Mouse (Mus musculus) heart, embryonic 14.5 days (tissue): Measurements from ENCODE around the gene Upk3bl. TPM values are rescaled to one million over a fixed set of nuclear protein-coding genes. Genes with fewer than 3 reads are reported as not detected.

ENCODE experiments used
- ATAC-seq: fragments of 200-750 bp; cut with Nextera tagmentation; 2 replicates; pipeline ENCODE4 v1.8.0; 2017; ENCODE audit warnings: low read depth, moderate TSS enrichment; ENCODE audit not compliant: insufficient number of reproducible peaks, insufficient read depth, low FRiP score
- H3K27ac ChIP-seq, 2 experiments: fragments of 200-500 bp in 1 of 2; fragments of 300-500 bp in 1 of 2; sonication (generic) in 1 of 2; replicated peaks in 1 of 2; 2 replicates each; pipeline ENCODE4 v1.5.1; 2012 to 2014; ENCODE audit warnings: low read depth in 2 of 2, low read length in 2 of 2, control low read depth in 1 of 2, mild to moderate bottlenecking in 1 of 2, mixed read lengths in 1 of 2; ENCODE audit not compliant: control insufficient read depth in 1 of 2, insufficient read depth in 1 of 2
- H3K27me3 ChIP-seq: fragments of 300-500 bp; sonication (generic); 2 replicates; pipeline ENCODE4 v1.6.1; 2014; ENCODE audit warnings: mild to moderate bottlenecking, low read length, control low read depth; ENCODE audit not compliant: control insufficient read depth, insufficient read depth
- H3K36me3 ChIP-seq: fragments of 300-500 bp; sonication (generic); 2 replicates; pipeline ENCODE4 v1.6.1; 2014; ENCODE audit warnings: mild to moderate bottlenecking, control low read depth, low read length, mixed read lengths; ENCODE audit not compliant: control insufficient read depth, insufficient read depth
- H3K4me1 ChIP-seq, 2 experiments: fragments of 200-500 bp in 1 of 2; fragments of 300-500 bp in 1 of 2; sonication (generic) in 1 of 2; 2 replicates each; pipeline ENCODE4 v1.6.1; 2012 to 2014; ENCODE audit warnings: low read length in 2 of 2, control low read depth in 1 of 2, mixed read lengths in 1 of 2; ENCODE audit not compliant: control insufficient read depth in 2 of 2, insufficient read depth in 2 of 2
- H3K4me2 ChIP-seq: fragments of 300-500 bp; sonication (generic); 2 replicates; pipeline ENCODE4 v1.6.1; 2014; ENCODE audit warnings: mild to moderate bottlenecking, low read length
- H3K4me3 ChIP-seq, 2 experiments: fragments of 200-500 bp in 1 of 2; fragments of 300-500 bp in 1 of 2; sonication (generic) in 1 of 2; 2 replicates each; pipeline ENCODE4 v1.5.1; 2012 to 2014; ENCODE audit warnings: low read length in 2 of 2, mild to moderate bottlenecking in 2 of 2, control low read depth in 1 of 2, low read depth in 1 of 2, moderate library complexity in 1 of 2; ENCODE audit not compliant: control insufficient read depth in 1 of 2, insufficient read depth in 1 of 2
- H3K9ac ChIP-seq: fragments of 300-500 bp; sonication (generic); 2 replicates; pipeline ENCODE4 v1.6.1; 2014; ENCODE audit warnings: mild to moderate bottlenecking, low read length
- H3K9me3 ChIP-seq: fragments of 300-500 bp; sonication (generic); 2 replicates; pipeline ENCODE4 v1.6.1; 2016; ENCODE audit warnings: low read length, control low read depth; ENCODE audit not compliant: control insufficient read depth
- WGBS: fragments of 180-500 bp; shearing (Covaris S2); extraction: QIAGEN DNeasy Blood & Tissue Kit; methylation state at CpG from one replicate; pipeline ENCODE4 v1.1.7; 2014; 5-methylcytosine and 5-hydroxymethylcytosine counted together
- polyA plus RNA-seq: library from polyadenylated mRNA; unstranded; fragments of >200 nt; fragmentation: Nextera tagmentation; extraction: Ambion mirVana; gene quantifications from 2 replicates; pipeline ENCODE4 v1.2.1, GENCODE M21; 2014

Upk3bl gene
- 0.46 TPM in 1 of 2 replicates, not detected in the other for polyA plus RNA-seq

DNA sequence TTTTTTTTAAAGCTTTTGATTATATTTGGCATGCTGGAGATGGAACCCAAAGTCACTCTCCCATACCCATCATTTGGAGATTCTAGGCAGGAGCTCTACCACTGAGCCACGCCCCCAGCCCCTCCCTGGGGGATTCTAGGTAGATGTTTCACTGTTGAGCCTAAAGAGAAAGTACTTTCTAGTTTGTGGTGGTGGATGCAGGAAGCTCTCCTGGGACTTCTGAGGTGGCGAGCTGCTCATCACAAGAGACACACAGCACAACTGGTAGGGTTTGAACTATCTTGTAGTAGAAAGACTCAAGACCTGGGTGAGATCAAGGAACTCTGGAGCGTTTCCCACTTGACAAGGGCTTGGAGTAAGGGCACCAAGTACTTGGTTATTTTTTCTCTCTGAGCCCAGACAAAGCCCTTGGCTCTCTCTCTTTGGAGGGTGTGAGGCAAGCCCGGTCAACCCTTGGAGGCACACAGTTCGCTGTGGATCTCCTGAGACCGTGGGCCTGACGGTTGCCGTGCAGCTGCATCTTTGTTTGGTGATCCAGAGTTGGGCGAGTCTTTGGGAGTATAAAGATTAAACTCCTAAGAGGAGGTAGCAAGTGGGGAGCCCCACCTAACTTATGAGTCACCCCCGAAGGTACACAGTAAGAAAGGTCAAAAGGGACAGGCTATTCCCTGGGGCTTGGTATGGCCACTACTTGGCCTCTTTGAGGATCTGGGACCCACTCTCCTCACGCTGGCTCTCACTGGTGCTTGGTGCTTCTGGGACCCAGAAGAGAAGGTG, at the start of gene Upk3bl:
Gene Upk3bl (plus strand): TSS at position 192 of the 777 bp plus-strand sequence.
- peaks cover 12 to 13% of the 10 kb centered on the region in 2 experiments for H3K4me1 ChIP-seq
- H3K9me3 ChIP-seq = no peaks in the 10 kb centered on the region
- no peak within 1 kb of the TSS for H3K27ac ChIP-seq
- H3K4me3 ChIP-seq = no peak within 1 kb of the TSS
- peaks cover 10% of the 10 kb centered on the region; the same call in 1 of the 2 replicates for H3K27me3 ChIP-seq
- H3K36me3 ChIP-seq = no peaks in the 10 kb centered on the region
- 87% methylated on average over 11 of the region's 11 CpGs for WGBS
- H3K9ac ChIP-seq = no peak within 1 kb of the TSS
- no peak for ATAC-seq
- no peak within 1 kb of the TSS for H3K4me2 ChIP-seq

DNA sequence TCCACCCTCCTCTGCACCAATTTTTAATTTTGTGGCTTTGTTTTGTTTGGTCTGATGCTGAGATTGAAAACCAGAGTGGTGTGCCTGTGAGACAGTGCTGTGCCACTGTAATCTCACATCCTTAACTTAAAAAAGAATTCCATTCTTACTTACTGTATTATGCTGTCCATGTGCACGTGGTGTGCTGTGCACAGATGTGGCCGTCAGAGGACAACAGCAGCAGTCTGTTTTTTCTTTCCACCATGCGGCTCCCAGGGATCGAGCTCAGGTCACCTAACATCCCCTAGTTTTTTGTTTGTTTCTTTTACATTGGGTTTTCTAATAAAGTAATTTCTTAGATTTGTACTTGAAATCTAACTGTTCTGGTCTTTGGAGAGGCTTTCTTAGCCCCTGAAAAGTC, 49.8 kb upstream of the Upk3bl start:
- ATAC-seq = no peak
- 66% methylated on average over 4 of the region's 4 CpGs for WGBS
- H3K4me3 ChIP-seq = no peak overlapping the region
- no peak overlapping the region for H3K4me2 ChIP-seq
- no peaks in the 10 kb centered on the region for H3K9me3 ChIP-seq
- H3K4me1 ChIP-seq = peaks cover 17% of the 10 kb centered on the region in 2 experiments
- no peak overlapping the region for H3K27ac ChIP-seq
- no peak overlapping the region for H3K9ac ChIP-seq
- no peaks in the 10 kb centered on the region for H3K27me3 ChIP-seq
- peaks cover 19% of the 10 kb centered on the region for H3K36me3 ChIP-seq

DNA sequence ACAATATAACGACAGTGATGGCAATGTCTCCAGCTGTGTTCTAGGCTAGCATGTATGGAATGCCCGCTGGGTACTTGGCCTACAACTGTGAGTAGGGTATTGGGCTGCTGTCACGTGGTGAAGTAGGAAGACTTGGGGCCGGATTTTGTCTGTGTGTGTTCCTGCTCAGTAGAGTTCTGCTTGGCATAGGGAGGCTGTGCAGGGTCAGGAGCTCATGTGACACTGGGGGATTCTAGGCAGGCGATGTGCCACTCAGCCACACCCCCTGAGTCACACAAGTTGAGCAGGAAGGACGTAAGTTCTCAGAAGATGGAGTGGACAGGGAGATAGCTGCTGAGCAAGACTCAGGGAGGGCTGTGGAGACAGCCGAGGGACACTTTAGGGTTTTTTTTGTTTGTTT, 46.5 kb upstream of the Upk3bl start:
- Histone ChIP-seq H3K4me3 (no peak overlapping the region), H3K36me3 (peaks cover 28% of the 10 kb centered on the region), H3K27me3 (no peaks in the 10 kb centered on the region), H3K27ac (no peak overlapping the region), H3K9ac (no peak overlapping the region), H3K4me1 (peaks cover 11 to 13% of the 10 kb centered on the region in 2 experiments), H3K9me3 (no peaks in the 10 kb centered on the region), H3K4me2 (no peak overlapping the region)
- ATAC-seq = no peak
- WGBS = 57% methylated on average over 7 of the region's 7 CpGs

DNA sequence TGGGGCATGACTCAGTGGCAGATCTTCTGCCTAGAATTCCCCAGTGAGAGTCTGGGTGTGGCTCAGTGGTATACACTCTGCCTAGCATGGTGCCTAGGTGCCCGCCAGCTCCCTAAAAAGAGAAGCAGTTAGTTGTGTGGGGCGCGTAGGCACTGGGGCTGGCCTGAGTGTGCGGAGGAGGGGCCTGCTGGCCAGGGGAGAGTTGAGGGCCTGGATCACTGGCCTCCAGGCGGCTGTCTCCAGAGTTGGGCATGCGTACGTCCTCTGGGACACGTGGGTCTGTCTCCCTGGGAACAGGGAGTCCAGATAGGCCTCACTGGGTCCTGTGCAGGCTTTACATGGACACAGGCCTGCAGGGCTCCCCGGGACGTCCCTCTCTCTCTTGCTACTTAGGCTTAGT, 39.4 kb upstream of the Upk3bl start:
- Histone ChIP-seq H3K27me3 (no peaks in the 10 kb centered on the region), H3K4me1 (peaks cover 36 to 46% of the 10 kb centered on the region in 2 experiments), H3K36me3 (peaks cover 35% of the 10 kb centered on the region), H3K9ac (peak overlapping the region; percentile 59), H3K4me3 (no peak overlapping the region), H3K4me2 (peak overlapping the region; percentile 46), H3K27ac (peak overlapping the region; percentile 74 to 79), H3K9me3 (no peaks in the 10 kb centered on the region)
- 35% methylated on average over 10 of the region's 10 CpGs for WGBS
- peak; percentile 77 for ATAC-seq

DNA sequence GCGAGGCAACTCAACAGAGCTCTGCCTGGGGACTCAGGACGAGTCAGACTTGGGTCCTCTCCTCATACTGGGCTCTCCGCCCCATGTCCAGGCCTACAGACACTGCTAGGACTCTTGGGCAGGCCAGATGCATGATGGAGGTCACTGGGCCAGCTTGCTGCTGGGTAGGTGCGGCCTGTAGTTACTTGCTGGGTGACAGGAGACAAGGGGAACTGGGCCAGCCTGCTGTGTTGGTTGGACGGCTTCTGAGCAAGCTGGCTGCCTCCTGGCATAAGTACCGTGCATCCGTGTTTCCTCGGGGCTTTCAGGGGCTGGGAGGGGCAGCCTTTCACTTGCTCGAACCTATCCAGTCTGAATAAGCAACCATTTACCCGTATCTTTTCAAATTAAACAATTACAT, 38.7 kb upstream of the Upk3bl start:
- WGBS = 75% methylated on average over 10 of the region's 10 CpGs
- H3K9me3 ChIP-seq = no peaks in the 10 kb centered on the region
- ATAC-seq = no peak
- H3K4me2 ChIP-seq = peak overlapping the region; percentile 46
- H3K4me1 ChIP-seq = peaks cover 38 to 51% of the 10 kb centered on the region in 2 experiments
- H3K4me3 ChIP-seq = 0 out of 4 replicates have a peak overlapping the region, but pooled peaks of 1 of the 2 experiments have one; percentile 13
- H3K36me3 ChIP-seq = peaks cover 35% of the 10 kb centered on the region
- H3K27me3 ChIP-seq = no peaks in the 10 kb centered on the region
- peak overlapping the region; percentile 74 to 79 for H3K27ac ChIP-seq
- H3K9ac ChIP-seq = peak overlapping the region; percentile 59

DNA sequence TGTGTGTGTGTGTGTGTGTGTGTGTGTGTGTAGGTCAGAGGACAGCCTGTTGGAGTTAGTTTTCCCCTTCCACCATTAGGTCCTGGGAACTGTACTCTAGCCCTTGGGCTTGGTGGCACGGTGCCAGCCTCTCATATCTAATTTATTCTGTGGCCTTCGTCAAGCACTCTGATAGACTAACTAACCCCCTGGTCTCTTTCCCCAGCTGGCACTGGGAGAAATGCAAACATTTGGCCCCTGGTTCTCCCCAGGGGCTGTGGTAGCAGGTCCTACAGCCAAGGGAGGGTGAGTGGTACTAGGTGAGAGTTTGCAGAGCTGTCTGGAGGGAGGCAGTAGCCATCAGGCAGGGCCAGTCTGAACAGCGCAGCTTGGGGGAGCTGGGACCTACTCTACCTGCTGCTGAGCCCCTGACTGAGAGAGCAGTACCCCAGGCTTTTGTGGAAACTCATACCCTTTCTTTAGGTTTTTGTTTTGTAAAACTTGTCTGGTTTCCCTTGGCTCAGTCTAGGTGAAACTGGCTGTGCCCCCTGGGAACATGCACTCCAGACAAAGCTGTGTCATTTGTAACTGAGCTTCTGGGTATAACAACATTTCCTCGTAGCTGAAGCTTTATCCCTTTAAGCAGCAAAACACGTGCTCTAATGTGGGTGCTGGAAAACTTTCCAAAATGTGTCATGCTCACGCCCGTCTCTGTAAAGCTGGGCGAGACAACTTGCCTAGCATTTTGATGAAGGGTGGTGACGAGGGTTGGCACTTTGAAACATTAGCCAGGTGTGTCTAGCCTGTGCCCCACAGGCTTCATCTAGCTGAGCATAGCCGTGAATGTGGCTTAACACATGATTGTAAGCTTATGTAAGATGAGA, 38.0 kb upstream of the Upk3bl start:
- WGBS = 44% methylated on average over 10 of the region's 10 CpGs
- Histone ChIP-seq H3K9ac (peak overlapping the region; percentile 41; the same call in 1 of the 2 replicates), H3K9me3 (no peaks in the 10 kb centered on the region), H3K4me2 (0 out of 2 replicates have a peak overlapping the region, but pooled peaks have one; percentile 8), H3K27me3 (no peaks in the 10 kb centered on the region), H3K27ac (peak overlapping the region; percentile 15 to 79; a peak in 2 of 4 replicates), H3K4me3 (no peak overlapping the region), H3K36me3 (peaks cover 38% of the 10 kb centered on the region), H3K4me1 (peaks cover 38 to 51% of the 10 kb centered on the region in 2 experiments)
- no peak for ATAC-seq

DNA sequence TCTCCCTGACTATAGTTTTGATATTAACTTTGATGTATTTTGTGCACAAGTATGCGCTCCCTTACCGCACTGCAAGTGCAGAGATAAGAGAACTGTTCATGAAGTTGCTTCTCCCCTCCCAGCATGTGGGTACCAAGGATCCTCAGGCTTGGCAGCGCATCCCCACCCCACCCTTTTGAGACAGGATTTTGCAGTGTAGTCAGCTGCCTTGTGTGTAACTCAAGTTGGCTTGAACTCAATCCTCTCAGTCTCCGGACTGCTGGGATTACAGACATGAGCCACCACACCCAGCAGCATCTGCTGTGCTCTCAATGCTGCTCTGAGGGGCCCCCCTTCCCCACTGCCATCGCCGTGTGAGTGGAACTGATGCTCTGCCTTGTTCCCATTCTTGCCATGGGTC, 37.0 kb upstream of the Upk3bl start:
- Histone ChIP-seq H3K9me3 (no peaks in the 10 kb centered on the region), H3K4me3 (no peak overlapping the region), H3K36me3 (peaks cover 34% of the 10 kb centered on the region), H3K9ac (no peak overlapping the region), H3K4me1 (peaks cover 38 to 51% of the 10 kb centered on the region in 2 experiments), H3K27ac (no peak overlapping the region), H3K4me2 (no peak overlapping the region), H3K27me3 (no peaks in the 10 kb centered on the region)
- WGBS = 77% methylated on average over 6 of the region's 6 CpGs
- no peak for ATAC-seq
